Mouse (Mus musculus): ENCODE data around the gene Npb. TPM values are rescaled to one million over a fixed set of nuclear protein-coding genes. Genes with fewer than 3 reads are reported as not detected.

The Npb gene
- polyA plus RNA-seq, 1 experiment from 2014 or later, result 1.3 TPM

DNA sequence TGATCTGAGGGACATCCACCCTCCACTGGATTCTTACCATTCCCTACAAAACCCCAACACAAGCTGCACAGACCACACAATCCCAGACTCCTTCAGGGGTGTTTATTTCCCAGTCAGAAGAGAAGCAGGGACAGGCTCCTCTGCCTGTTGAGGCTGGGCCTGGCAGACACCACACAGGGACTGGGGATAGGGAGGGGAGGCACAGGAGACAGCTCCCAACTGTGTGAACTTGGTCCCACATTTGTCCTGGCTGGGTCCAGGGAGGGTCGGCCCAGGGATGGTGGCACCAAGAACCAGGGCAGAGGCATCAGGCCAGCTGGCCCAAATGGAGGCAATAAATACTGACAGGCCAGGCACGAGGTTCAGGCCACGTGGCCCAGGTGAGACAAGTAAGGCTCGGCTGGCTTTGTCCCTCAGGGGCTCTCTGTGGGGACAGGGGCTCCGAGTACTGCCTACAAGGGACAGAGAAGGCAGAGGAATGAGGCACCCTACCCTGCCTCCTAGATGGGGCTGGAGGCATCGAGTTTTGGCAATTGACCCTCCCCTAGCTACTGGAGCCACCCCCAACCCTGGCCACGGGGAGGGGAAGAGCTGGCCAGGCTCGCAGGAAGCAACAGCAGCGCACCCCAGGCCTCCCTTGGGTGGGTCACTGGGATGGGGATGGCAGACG lies 30.1 kb upstream of the Npb start:
- no peak for ATAC-seq (ENCODE audit: low read depth)
- Histone ChIP-seq H3K36me3 (ENCODE audit: control insufficient read depth, insufficient read depth, low read length) (peaks cover 33% of the 10 kb centered on the region), H3K27ac (replicated peaks; ENCODE audit: low read depth, low read length) (no peak overlapping the region), H3K4me1 (ENCODE audit: control insufficient read depth, insufficient read depth, low read length) (peaks cover 16% of the 10 kb centered on the region), H3K27me3 (replicated peaks; ENCODE audit: control insufficient read depth, insufficient read depth, low read length) (no peaks in the 10 kb centered on the region), H3K4me3 (ENCODE audit: low read depth, low read length) (no peak overlapping the region), H3K4me2 (ENCODE audit: low read depth, low read length) (no peak overlapping the region), H3K9me3 (ENCODE audit: control insufficient read depth, low read length) (no peaks in the 10 kb centered on the region), H3K9ac (ENCODE audit: low read depth, low read length) (0 out of 2 replicates have a peak overlapping the region, but pooled peaks have one; percentile 36)
- 74% methylated on average over 9 of the region's 10 CpGs for WGBS
- DNase-seq (ENCODE audit: low spot score), result no peak

DNA sequence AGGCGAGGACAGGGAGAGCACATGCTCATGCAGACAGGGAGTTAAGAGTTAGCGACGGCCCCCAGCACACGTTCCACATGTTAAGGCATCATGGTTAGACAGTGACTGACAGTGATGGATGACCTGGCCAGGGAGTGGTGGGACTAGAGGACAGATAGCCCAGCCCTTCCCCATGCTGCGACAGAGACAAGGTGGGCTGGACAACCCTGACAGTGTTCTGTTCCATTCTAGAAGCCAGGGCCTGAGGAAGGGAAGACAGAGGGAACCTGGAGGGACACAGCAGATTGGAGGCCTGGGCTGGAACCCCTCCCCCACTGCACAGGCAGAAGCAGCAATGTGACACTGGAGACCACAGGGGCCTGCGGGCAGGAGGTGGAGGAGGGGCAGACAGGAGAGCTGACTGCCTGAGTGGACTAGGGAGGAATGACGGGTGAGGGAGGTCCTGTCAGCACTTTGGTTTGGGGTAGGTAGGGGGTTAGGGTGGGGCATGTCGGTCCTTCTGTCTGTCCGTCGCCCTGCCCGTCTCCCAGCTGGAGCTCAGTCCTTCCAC lies 29.5 kb upstream of the Npb start:
- Histone ChIP-seq H3K4me3 (ENCODE audit: low read depth, low read length) (no peak overlapping the region), H3K27ac (replicated peaks; ENCODE audit: low read depth, low read length) (no peak overlapping the region), H3K36me3 (ENCODE audit: control insufficient read depth, insufficient read depth, low read length) (peaks cover 38% of the 10 kb centered on the region), H3K9ac (ENCODE audit: low read depth, low read length) (0 out of 2 replicates have a peak overlapping the region, but pooled peaks have one; percentile 94), H3K4me2 (ENCODE audit: low read depth, low read length) (no peak overlapping the region), H3K27me3 (replicated peaks; ENCODE audit: control insufficient read depth, insufficient read depth, low read length) (no peaks in the 10 kb centered on the region), H3K4me1 (ENCODE audit: control insufficient read depth, insufficient read depth, low read length) (peaks cover 16% of the 10 kb centered on the region), H3K9me3 (ENCODE audit: control insufficient read depth, low read length) (peaks cover 1% of the 10 kb centered on the region; the same call in 1 of the 2 replicates)
- no peak for DNase-seq (ENCODE audit: low spot score)
- ATAC-seq (ENCODE audit: low read depth), result no peak
- WGBS, result 70% methylated on average over 11 of the region's 11 CpGs

DNA sequence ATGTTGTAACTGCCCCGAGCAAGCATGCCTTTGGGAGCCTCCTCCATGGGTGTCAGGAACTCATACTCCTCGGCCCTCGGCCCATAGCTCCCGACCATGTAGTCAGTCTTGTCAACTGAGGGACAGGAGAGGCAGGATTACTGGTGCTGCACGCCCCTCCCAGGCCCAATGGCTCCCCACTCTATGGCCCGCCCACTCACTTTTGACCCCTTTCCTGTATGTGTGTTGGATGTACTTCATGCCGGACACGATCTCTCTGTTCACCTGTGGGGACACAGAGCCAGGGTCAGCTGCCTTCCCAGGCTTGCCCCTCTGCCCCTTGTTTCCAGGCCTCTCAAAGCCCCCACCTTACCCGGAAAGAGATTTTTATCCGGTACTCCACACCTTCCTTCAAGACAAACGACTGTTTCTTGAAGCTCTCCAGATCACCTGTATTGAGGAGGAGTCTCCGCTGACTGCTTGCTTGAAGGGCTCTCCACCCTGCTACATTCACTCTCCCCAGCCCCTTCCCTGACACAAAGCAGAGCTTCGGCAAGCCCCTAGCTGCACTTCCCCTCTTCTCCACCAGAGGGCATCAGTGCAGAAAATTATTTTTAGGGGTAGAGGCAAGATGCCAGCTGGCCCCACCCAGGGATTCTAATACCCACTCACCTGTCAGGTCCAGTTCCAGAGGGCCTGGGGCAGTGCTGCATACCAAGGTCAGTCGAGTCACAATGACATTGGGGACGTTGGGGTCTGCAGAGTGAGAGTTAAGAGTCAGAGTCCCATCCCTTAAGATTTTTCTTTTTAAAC lies 28.8 kb upstream of the Npb start:
- no peak for ATAC-seq (ENCODE audit: low read depth)
- Histone ChIP-seq H3K4me3 (ENCODE audit: low read depth, low read length) (peak overlapping the region; percentile 88), H3K36me3 (ENCODE audit: control insufficient read depth, insufficient read depth, low read length) (peaks cover 46% of the 10 kb centered on the region), H3K27me3 (replicated peaks; ENCODE audit: control insufficient read depth, insufficient read depth, low read length) (no peaks in the 10 kb centered on the region), H3K9ac (ENCODE audit: low read depth, low read length) (peak overlapping the region; percentile 94), H3K27ac (replicated peaks; ENCODE audit: low read depth, low read length) (peak overlapping the region; percentile 96; the same call in 1 of the 2 replicates), H3K9me3 (ENCODE audit: control insufficient read depth, low read length) (peaks cover 4% of the 10 kb centered on the region; the same call in 1 of the 2 replicates), H3K4me1 (ENCODE audit: control insufficient read depth, insufficient read depth, low read length) (peaks cover 11% of the 10 kb centered on the region), H3K4me2 (ENCODE audit: low read depth, low read length) (peak overlapping the region; percentile 64)
- WGBS, result 57% methylated on average over 15 of the region's 15 CpGs
- DNase-seq (ENCODE audit: low spot score), result peak; percentile 65

DNA sequence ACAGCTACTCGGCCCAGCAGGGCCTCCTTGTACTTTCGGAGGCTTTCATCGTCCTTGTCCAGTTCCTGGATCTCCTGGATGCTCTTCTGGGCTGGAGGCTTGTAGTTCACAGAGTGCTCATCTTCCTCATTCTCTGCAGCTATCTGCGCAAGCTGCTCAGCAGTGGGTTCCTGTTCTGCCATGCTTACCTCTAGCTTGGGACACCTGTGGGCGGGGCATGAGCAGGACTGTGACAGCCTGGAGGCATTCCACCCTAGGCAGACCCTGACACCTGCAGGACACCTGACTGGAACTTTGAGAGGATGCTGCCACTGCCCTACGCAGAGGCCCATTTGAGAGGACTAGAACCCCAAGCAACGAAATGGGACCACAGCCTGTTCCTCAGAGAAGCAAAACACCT lies 28.1 kb upstream of the Npb start:
- H3K4me1 ChIP-seq (ENCODE audit: control insufficient read depth, insufficient read depth, low read length), result peaks cover 9% of the 10 kb centered on the region

DNA sequence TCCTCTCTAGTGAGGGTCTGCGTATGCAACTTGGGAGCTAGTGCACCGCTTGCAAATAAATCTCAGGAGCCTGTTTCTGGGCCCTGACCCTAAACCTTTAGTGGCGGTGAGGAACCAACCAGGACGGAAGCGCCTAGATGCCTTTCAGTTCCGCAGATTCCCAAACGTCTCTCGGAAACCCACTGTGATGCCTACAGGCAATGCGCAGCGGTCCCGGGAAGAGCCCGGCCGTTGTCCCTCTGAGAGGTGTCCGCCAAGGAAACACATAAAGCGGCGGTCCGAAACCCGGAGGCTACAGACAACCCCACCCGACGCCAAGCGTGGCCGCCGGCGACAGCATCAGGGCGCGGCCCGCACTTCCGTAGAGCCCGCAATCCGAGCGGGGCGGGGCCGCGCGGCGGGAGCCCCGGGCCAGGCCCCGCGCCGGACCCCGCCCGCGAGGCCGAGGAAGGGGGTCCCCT lies 27.4 kb upstream of the Npb start:
- Histone ChIP-seq H3K4me3 (ENCODE audit: low read depth, low read length) (peak overlapping the region; percentile 88), H3K9me3 (ENCODE audit: control insufficient read depth, low read length) (peaks cover 4% of the 10 kb centered on the region; the same call in 1 of the 2 replicates), H3K4me2 (ENCODE audit: low read depth, low read length) (peak overlapping the region; percentile 64), H3K27me3 (replicated peaks; ENCODE audit: control insufficient read depth, insufficient read depth, low read length) (no peaks in the 10 kb centered on the region), H3K27ac (replicated peaks; ENCODE audit: low read depth, low read length) (peak overlapping the region; percentile 96), H3K9ac (ENCODE audit: low read depth, low read length) (peak overlapping the region; percentile 94), H3K36me3 (ENCODE audit: control insufficient read depth, insufficient read depth, low read length) (peaks cover 58% of the 10 kb centered on the region), H3K4me1 (ENCODE audit: control insufficient read depth, insufficient read depth, low read length) (peaks cover 9% of the 10 kb centered on the region)
- DNase-seq (ENCODE audit: low spot score) (peak; percentile 33), ATAC-seq (ENCODE audit: low read depth) (peak; percentile 21)
- WGBS, result under 1% methylated on average over 18 of the region's 44 CpGs

More for the DNA sequence above, 28.1 kb upstream of the Npb start:
- peak overlapping the region; percentile 64 for H3K4me2 ChIP-seq (ENCODE audit: low read depth, low read length)
- no peak for DNase-seq (ENCODE audit: low spot score)
- no peak for ATAC-seq (ENCODE audit: low read depth)
- H3K9me3 ChIP-seq (ENCODE audit: control insufficient read depth, low read length), result peaks cover 4% of the 10 kb centered on the region; the same call in 1 of the 2 replicates
- H3K27ac ChIP-seq (replicated peaks; ENCODE audit: low read depth, low read length), result peak overlapping the region; percentile 96
- no peaks in the 10 kb centered on the region for H3K27me3 ChIP-seq (replicated peaks; ENCODE audit: control insufficient read depth, insufficient read depth, low read length)
- H3K4me3 ChIP-seq (ENCODE audit: low read depth, low read length), result peak overlapping the region; percentile 88
- 66% methylated on average over 7 of the region's 7 CpGs for WGBS
- H3K9ac ChIP-seq (ENCODE audit: low read depth, low read length), result peak overlapping the region; percentile 94
- peaks cover 52% of the 10 kb centered on the region for H3K36me3 ChIP-seq (ENCODE audit: control insufficient read depth, insufficient read depth, low read length)

DNA sequence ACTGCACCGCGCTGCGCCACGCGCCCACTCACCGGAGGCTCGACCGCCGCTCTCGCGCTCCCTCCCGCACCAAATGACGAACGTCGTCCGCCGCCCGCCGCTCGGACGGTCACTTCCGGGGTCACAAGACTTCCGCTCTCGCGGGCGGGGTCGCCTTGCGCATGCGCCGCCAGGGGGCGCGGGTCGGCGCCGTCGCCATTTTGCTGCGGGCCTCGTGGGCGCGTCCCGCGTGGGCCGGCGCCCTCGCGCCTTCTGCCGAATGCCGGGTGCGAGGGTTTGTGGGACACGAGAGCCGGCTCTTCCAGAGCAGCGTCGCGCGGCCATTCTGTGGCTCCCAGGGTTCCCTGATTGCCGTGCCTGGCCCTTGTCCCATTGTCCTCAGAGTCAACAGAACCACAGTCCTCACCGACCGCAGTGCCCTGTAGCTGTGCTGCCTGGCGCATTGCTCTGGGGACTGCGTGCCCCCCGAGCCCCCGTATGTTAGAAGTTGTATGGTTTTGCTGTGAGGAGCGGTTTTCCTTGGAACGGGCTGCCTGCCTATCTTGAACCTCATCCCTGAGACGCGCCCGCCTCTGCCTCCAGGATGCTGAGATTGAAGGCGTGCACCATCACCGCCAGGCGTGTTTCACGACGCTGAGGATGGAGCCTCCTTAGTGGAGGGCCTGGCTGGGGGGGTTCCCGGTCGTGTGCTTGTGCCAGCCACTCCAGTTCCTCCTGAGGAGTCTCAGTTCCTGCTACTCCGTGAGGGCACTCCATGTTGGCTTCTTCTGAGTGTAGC lies 26.6 kb upstream of the Npb start, which contains the start of gene Arhgdia:
TSS of gene Arhgdia (minus strand) at position 135 of the 778 bp plus-strand sequence.
- Histone ChIP-seq H3K9me3 (ENCODE audit: control insufficient read depth, low read length) (peaks cover 4% of the 10 kb centered on the region; the same call in 1 of the 2 replicates), H3K4me3 (ENCODE audit: low read depth, low read length) (peak within 1 kb of the TSS; percentile 88), H3K27ac (replicated peaks; ENCODE audit: low read depth, low read length) (peak within 1 kb of the TSS; percentile 96), H3K36me3 (ENCODE audit: control insufficient read depth, insufficient read depth, low read length) (peaks cover 66% of the 10 kb centered on the region), H3K9ac (ENCODE audit: low read depth, low read length) (peak within 1 kb of the TSS; percentile 94), H3K27me3 (replicated peaks; ENCODE audit: control insufficient read depth, insufficient read depth, low read length) (no peaks in the 10 kb centered on the region), H3K4me2 (ENCODE audit: low read depth, low read length) (peak within 1 kb of the TSS; percentile 64), H3K4me1 (ENCODE audit: control insufficient read depth, insufficient read depth, low read length) (peaks cover 9% of the 10 kb centered on the region)
- peak; percentile 58 for ATAC-seq (ENCODE audit: low read depth)
- DNase-seq (ENCODE audit: low spot score), result peak; percentile 88
- WGBS, result 9% methylated on average over 56 of the region's 75 CpGs

DNA sequence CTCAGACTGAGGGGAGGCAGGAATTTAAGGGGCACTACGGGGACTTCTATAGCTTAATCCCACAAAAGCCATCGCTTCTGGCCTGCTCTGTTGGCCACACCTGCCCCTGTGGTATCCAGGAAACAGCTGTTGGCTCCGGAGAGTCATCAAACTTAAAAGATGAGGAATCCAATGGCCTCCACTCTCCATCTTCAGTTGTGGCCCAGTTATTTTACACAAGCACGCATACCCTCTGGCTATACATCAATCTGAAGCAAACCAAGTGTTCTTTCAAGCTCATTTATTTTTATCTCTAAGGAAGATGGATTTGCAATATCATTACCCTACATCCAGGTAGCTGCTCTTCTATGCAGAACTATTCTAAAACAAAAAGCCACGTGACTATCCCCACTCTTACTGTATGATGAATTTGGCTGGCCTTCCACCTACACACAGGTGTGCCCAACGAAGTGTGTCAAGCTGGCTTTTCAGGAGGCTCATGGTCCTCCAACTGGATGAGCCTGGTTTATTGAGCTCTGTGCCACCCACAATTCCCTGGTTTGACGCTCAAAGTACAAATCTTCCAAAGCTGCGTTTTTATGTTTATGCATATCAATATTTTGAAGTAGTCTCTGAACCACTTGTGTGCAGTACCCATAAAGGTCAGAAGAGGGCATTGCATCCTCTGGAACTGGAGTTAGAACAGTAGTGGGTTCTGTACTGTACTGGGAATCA lies 25.9 kb upstream of the Npb start:
- WGBS, result 72% methylated on average over 8 of the region's 8 CpGs
- H3K9me3 ChIP-seq (ENCODE audit: control insufficient read depth, low read length), result peaks cover 4% of the 10 kb centered on the region; the same call in 1 of the 2 replicates
- peak overlapping the region; percentile 64 for H3K4me2 ChIP-seq (ENCODE audit: low read depth, low read length)
- DNase-seq (ENCODE audit: low spot score) (no peak), ATAC-seq (ENCODE audit: low read depth) (no peak)
- H3K36me3 ChIP-seq (ENCODE audit: control insufficient read depth, insufficient read depth, low read length), result peaks cover 69% of the 10 kb centered on the region
- peak overlapping the region; percentile 96 for H3K27ac ChIP-seq (replicated peaks; ENCODE audit: low read depth, low read length)
- H3K4me3 ChIP-seq (ENCODE audit: low read depth, low read length), result peak overlapping the region; percentile 88
- no peaks in the 10 kb centered on the region for H3K27me3 ChIP-seq (replicated peaks; ENCODE audit: control insufficient read depth, insufficient read depth, low read length)
- H3K9ac ChIP-seq (ENCODE audit: low read depth, low read length), result peak overlapping the region; percentile 94
- H3K4me1 ChIP-seq (ENCODE audit: control insufficient read depth, insufficient read depth, low read length), result peaks cover 9% of the 10 kb centered on the region
